Mouse (Mus musculus) CD4-positive naive resting alpha-beta T cell, adult 57 days (primary cell): Measurements from ENCODE around the gene Zfp69. TPM values are rescaled to one million over a fixed set of nuclear protein-coding genes. Genes with fewer than 3 reads are reported as not detected.

Experiments
- total RNA-seq: library from RNA; stranded (reverse); gene quantifications from one replicate; pipeline ENCODE4 v1.2.4, GENCODE M21; 2023

Gene Zfp69
- total RNA-seq: 5.3 TPM

DNA sequence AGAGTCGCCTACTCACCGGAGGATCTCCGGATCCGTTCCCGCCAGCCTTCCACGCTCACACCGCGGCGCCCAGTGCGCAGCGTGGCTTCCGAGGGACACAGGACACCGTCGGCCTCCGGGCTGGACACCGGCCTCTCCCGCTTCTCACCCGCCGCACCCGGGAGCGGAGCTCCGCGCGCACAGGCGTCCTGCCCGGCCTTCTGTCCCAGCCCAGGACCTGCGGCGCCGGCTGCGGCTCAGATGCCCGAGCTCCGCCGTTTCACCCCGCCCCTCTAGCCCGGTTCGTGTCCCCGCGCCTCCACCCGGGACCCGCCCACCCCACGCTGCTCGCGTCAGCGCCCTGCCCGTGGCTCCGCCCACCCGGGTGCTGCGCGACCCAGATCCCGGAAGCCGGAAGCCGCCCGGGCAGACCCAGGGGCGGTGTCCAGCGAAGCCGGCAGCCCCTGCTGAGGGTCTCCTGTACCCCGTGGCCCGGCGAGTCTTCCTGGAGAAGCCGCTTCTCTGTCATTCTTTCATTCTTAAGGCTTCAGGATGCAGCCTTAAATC lies at the start of gene Zfp69:
Gene Zfp69 (minus strand): TSS at position 272 of the 546 bp plus-strand sequence.

GRCm38 (mm10) chr4:120924554-120925299 lies 26.8 kb downstream of the Zfp69 start, which contains the start of gene Exo5:
Gene Exo5, minus strand, starts transcription at chr4:120925017.

Other genes starting within 250 kb of the Zfp69 start
- not detected for gene Kcnq4, start 203.1 kb downstream of the Zfp69 start, total RNA-seq
- gene Nfyc, start 120.1 kb downstream of the Zfp69 start, total RNA-seq: 107 TPM
- gene Rims3, start 96.9 kb downstream of the Zfp69 start, total RNA-seq: 3.8 TPM
- gene Exo5, start 26.7 kb downstream of the Zfp69 start, total RNA-seq: 9.3 TPM
- 160 TPM for gene Smap2, start 65.5 kb upstream of the Zfp69 start, total RNA-seq
- gene Col9a2, start 87.7 kb upstream of the Zfp69 start, total RNA-seq: not detected
- gene Zmpste24, start 146.5 kb upstream of the Zfp69 start, total RNA-seq: 27.5 TPM
- gene Tmco2, start 157.5 kb upstream of the Zfp69 start, total RNA-seq: not detected